Mouse (Mus musculus) lung, adult 2 months (tissue): ENCODE data around the gene Yif1a.

ENCODE experiments used
- CTCF ChIP-seq: fragments of 200-500 bp; IDR thresholded peaks from 2 replicates; pipeline ENCODE4 v1.5.1; 2011; ENCODE audit warnings: mild to moderate bottlenecking, low read length, control low read depth; ENCODE audit not compliant: insufficient read depth
- POLR2A ChIP-seq: fragments of 200-500 bp; IDR thresholded peaks from 2 replicates; pipeline ENCODE4 v1.6.1; 2011; ENCODE audit warnings: low read depth, mild to moderate bottlenecking, control low read depth, low read length, borderline replicate concordance; ENCODE audit errors: extremely low read depth

GRCm38 (mm10) chr19:5067867-5068569, 20.3 kb upstream of the Yif1a start, which contains the start of gene Cd248:
- TF ChIP-seq CTCF (no peak), POLR2A (0 out of 2 replicates have a peak, but pooled peaks have one; percentile 28)
